Mouse (Mus musculus) right cerebral cortex, adult 18-20 months (tissue): ENCODE measurements around the gene Slc10a7.

ENCODE experiments used
- DNase-seq: peaks from one replicate; pipeline ENCODE4 v3.0.0; 2022; ENCODE audit warnings: mixed read lengths

Slc10a7 gene

GRCm38 (mm10) chr8:78549971-78550751 is 41.0 kb downstream of the Slc10a7 start:
- no peak for DNase-seq

- DNase-seq = no peak
Measured at GRCm38 (mm10) chr8:78550752-78551134, 41.6 kb downstream of the Slc10a7 start.

GRCm38 (mm10) chr8:78555817-78556216 is 46.7 kb downstream of the Slc10a7 start:
- DNase-seq = no peak

GRCm38 (mm10) chr8:78556773-78557434 is 47.8 kb downstream of the Slc10a7 start:
- no peak for DNase-seq

GRCm38 (mm10) chr8:78561620-78562019 is 52.5 kb downstream of the Slc10a7 start:
- DNase-seq = no peak

GRCm38 (mm10) chr8:78563466-78564058 is 54.4 kb downstream of the Slc10a7 start:
- no peak for DNase-seq

- DNase-seq = no peak
Measured at GRCm38 (mm10) chr8:78564200-78564599, 55.1 kb downstream of the Slc10a7 start.

GRCm38 (mm10) chr8:78568196-78568595 is 59.0 kb downstream of the Slc10a7 start:
- DNase-seq = no peak

GRCm38 (mm10) chr8:78571528-78571927 is 62.4 kb downstream of the Slc10a7 start:
- DNase-seq = no peak

- DNase-seq = no peak
Measured at GRCm38 (mm10) chr8:78574207-78574606, 65.1 kb downstream of the Slc10a7 start.

- DNase-seq = no peak
Measured at GRCm38 (mm10) chr8:78577569-78577968, 68.4 kb downstream of the Slc10a7 start.

- no peak for DNase-seq
Measured at GRCm38 (mm10) chr8:78578036-78578435, 68.9 kb downstream of the Slc10a7 start.

GRCm38 (mm10) chr8:78584011-78584776 is 75.0 kb downstream of the Slc10a7 start:
- no peak for DNase-seq

GRCm38 (mm10) chr8:78584863-78585262 is 75.7 kb downstream of the Slc10a7 start:
- no peak for DNase-seq

- DNase-seq = no peak
Measured at GRCm38 (mm10) chr8:78595481-78595908, 86.3 kb downstream of the Slc10a7 start.

GRCm38 (mm10) chr8:78598237-78598636 is 89.1 kb downstream of the Slc10a7 start:
- no peak for DNase-seq

GRCm38 (mm10) chr8:78603084-78603483 is 93.9 kb downstream of the Slc10a7 start:
- no peak for DNase-seq

GRCm38 (mm10) chr8:78604426-78604825 is 95.3 kb downstream of the Slc10a7 start:
- no peak for DNase-seq

GRCm38 (mm10) chr8:78609301-78609700 is 100.2 kb downstream of the Slc10a7 start:
- DNase-seq = no peak

GRCm38 (mm10) chr8:78611019-78611418 is 101.9 kb downstream of the Slc10a7 start:
- DNase-seq = no peak

GRCm38 (mm10) chr8:78622362-78622761 is 113.2 kb downstream of the Slc10a7 start:
- no peak for DNase-seq

GRCm38 (mm10) chr8:78623972-78624371 is 114.8 kb downstream of the Slc10a7 start:
- no peak for DNase-seq
